Mouse (Mus musculus): ENCODE results near the gene Cst13. TPM values are rescaled to one million over a fixed set of nuclear protein-coding genes. Genes with fewer than 3 reads are reported as not detected.
A peak's percentile ranks its signal among the peaks of the same experiment; 100 is the strongest.

The Cst13 gene
- polyA plus RNA-seq, 1 experiment from 2014 or later, result not detected

DNA sequence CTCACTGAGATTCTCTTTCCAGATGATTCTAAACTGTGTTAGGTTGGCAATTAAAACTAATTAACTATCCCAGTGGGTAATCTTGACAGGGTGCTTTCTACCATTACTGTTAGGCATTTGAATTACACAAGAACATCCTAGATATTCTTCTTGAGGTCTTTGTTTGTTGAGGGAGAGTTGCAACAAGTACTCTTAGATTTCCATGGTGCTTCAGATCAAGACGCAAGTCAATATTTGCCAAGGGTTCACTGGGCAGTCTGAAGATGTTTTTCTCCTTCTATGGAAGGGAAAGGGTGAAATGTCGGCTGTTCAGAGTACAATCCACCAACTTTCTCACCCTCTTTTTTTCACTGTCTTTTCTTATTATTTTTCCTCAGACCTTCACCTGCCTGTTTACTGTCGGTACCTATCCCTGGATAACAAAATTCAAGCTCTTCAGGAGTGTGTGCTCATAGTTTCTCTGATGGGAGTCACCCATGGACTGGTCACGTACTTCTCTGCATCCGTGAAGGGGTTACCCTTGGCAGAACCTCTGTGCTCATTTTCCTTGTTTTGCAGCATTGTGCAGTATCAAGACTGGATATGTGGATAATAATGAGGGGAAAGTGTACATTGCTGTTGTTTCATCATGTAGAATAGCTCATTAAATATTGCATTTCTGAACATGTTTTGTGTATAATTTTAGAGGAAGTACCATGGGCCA lies 18.3 kb downstream of the Cst13 start:
- Histone ChIP-seq H3K27me3 (replicated peaks; ENCODE audit: control insufficient read depth, insufficient read depth, low read length) (no peaks in the 10 kb centered on the region), H3K4me2 (ENCODE audit: low read depth, low read length) (no peak overlapping the region), H3K36me3 (ENCODE audit: control insufficient read depth, insufficient read depth, low read length) (no peaks in the 10 kb centered on the region), H3K27ac (replicated peaks; ENCODE audit: low read depth, low read length) (no peak overlapping the region), H3K9me3 (ENCODE audit: control insufficient read depth, low read length) (no peaks in the 10 kb centered on the region), H3K9ac (ENCODE audit: low read depth, low read length) (no peak overlapping the region), H3K4me3 (ENCODE audit: low read depth, low read length) (no peak overlapping the region), H3K4me1 (ENCODE audit: control insufficient read depth, insufficient read depth, low read length) (no peaks in the 10 kb centered on the region)
- WGBS, result 86% methylated on average over 5 of the region's 5 CpGs
- DNase-seq (ENCODE audit: low spot score) (no peak), ATAC-seq (ENCODE audit: low read depth) (no peak)

GRCm38 (mm10) chr2:148839224-148839623 lies 19.3 kb downstream of the Cst13 start:
- H3K36me3 ChIP-seq (ENCODE audit: control insufficient read depth, insufficient read depth, low read length), result no peaks in the 10 kb centered on the region
- 85% methylated on average over 2 of the region's 2 CpGs for WGBS
- no peak overlapping the region for H3K4me3 ChIP-seq (ENCODE audit: low read depth, low read length)
- no peaks in the 10 kb centered on the region for H3K4me1 ChIP-seq (ENCODE audit: control insufficient read depth, insufficient read depth, low read length)
- H3K27me3 ChIP-seq (replicated peaks; ENCODE audit: control insufficient read depth, insufficient read depth, low read length), result no peaks in the 10 kb centered on the region
- no peak overlapping the region for H3K9ac ChIP-seq (ENCODE audit: low read depth, low read length)
- H3K4me2 ChIP-seq (ENCODE audit: low read depth, low read length), result no peak overlapping the region
- ATAC-seq (ENCODE audit: low read depth) (no peak), DNase-seq (ENCODE audit: low spot score) (no peak)
- no peaks in the 10 kb centered on the region for H3K9me3 ChIP-seq (ENCODE audit: control insufficient read depth, low read length)
- no peak overlapping the region for H3K27ac ChIP-seq (replicated peaks; ENCODE audit: low read depth, low read length)

DNA sequence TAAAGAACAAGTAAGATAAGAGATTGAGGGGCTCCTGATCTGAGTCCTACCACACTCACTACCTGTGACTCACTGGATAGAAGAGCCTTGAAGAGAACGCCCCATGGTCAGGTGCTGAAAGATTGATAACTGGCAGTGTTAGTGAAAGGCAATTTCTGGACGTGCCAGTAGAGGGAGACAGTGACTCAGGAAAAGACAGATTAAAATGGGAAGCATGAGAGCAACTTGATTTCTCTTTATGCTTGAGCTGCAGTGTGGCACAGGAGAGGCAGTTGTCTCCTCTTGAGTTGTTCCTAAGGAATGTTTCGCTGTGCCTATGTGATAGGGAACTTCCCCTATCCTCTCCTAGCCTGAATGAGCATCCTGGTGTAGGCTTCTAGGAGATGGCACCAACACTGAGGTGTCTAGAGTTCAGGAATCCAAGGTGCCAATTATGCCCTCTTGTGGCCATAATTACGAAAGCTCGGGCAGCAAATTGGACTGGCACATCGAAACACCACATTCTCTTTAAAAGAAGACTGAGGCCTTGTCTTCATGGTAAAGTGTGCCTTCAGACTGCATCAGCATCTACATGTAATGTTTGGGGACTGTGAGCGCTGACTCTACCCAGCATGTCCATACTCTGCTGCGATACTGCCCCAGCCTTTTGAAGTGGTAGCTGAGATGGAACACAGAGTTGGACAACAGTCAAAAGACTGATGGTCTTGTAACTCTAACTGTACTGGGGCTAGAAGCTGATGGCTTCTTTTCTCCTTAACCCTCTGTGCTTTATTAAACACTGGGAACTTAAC lies 31.4 kb downstream of the Cst13 start:
- H3K4me3 ChIP-seq (ENCODE audit: low read depth, low read length), result no peak overlapping the region
- H3K9me3 ChIP-seq (ENCODE audit: control insufficient read depth, low read length), result no peaks in the 10 kb centered on the region
- ATAC-seq (ENCODE audit: low read depth) (peak; percentile 26; the same call in 1 of the 2 replicates), DNase-seq (ENCODE audit: low spot score) (peak; percentile 57)
- H3K36me3 ChIP-seq (ENCODE audit: control insufficient read depth, insufficient read depth, low read length), result no peaks in the 10 kb centered on the region
- H3K9ac ChIP-seq (ENCODE audit: low read depth, low read length), result no peak overlapping the region
- H3K4me1 ChIP-seq (ENCODE audit: control insufficient read depth, insufficient read depth, low read length), result no peaks in the 10 kb centered on the region
- no peak overlapping the region for H3K27ac ChIP-seq (replicated peaks; ENCODE audit: low read depth, low read length)
- no peaks in the 10 kb centered on the region for H3K27me3 ChIP-seq (replicated peaks; ENCODE audit: control insufficient read depth, insufficient read depth, low read length)
- WGBS, result 43% methylated on average over 8 of the region's 8 CpGs
- H3K4me2 ChIP-seq (ENCODE audit: low read depth, low read length), result no peak overlapping the region

GRCm38 (mm10) chr2:148856630-148857400 lies 36.9 kb downstream of the Cst13 start:
- no peak overlapping the region for H3K27ac ChIP-seq (replicated peaks; ENCODE audit: low read depth, low read length)
- no peak overlapping the region for H3K9ac ChIP-seq (ENCODE audit: low read depth, low read length)
- H3K4me3 ChIP-seq (ENCODE audit: low read depth, low read length), result no peak overlapping the region
- no peaks in the 10 kb centered on the region for H3K9me3 ChIP-seq (ENCODE audit: control insufficient read depth, low read length)
- 71% methylated on average over 8 of the region's 8 CpGs for WGBS
- H3K4me2 ChIP-seq (ENCODE audit: low read depth, low read length), result no peak overlapping the region
- ATAC-seq (ENCODE audit: low read depth) (no peak), DNase-seq (ENCODE audit: low spot score) (no peak)
- no peaks in the 10 kb centered on the region for H3K36me3 ChIP-seq (ENCODE audit: control insufficient read depth, insufficient read depth, low read length)
- no peaks in the 10 kb centered on the region for H3K4me1 ChIP-seq (ENCODE audit: control insufficient read depth, insufficient read depth, low read length)
- H3K27me3 ChIP-seq (replicated peaks; ENCODE audit: control insufficient read depth, insufficient read depth, low read length), result no peaks in the 10 kb centered on the region

DNA sequence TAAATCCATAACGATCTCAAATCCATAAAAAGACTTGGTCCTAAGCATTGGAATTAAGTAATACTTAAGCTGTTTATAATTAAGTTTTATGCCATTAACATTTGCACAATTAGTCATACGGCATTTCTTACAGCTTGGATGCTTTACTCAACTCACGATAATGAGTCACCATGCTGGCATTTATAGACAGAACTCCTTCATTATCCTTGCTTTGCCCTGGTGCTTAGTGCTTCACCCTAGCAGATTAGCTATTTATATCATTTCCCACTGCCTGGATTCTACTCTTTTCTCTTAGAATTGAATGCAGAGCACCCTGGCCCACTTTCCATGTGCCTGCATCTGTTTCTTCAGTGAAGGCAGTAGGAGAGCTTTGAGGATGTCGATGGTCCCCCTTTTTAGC lies 37.6 kb downstream of the Cst13 start:
- no peak overlapping the region for H3K9ac ChIP-seq (ENCODE audit: low read depth, low read length)
- 75% methylated on average over 4 of the region's 4 CpGs for WGBS
- no peaks in the 10 kb centered on the region for H3K9me3 ChIP-seq (ENCODE audit: control insufficient read depth, low read length)
- no peaks in the 10 kb centered on the region for H3K36me3 ChIP-seq (ENCODE audit: control insufficient read depth, insufficient read depth, low read length)
- no peak overlapping the region for H3K4me3 ChIP-seq (ENCODE audit: low read depth, low read length)
- H3K27ac ChIP-seq (replicated peaks; ENCODE audit: low read depth, low read length), result no peak overlapping the region
- ATAC-seq (ENCODE audit: low read depth), result no peak
- no peak for DNase-seq (ENCODE audit: low spot score)
- H3K4me1 ChIP-seq (ENCODE audit: control insufficient read depth, insufficient read depth, low read length), result no peaks in the 10 kb centered on the region
- no peak overlapping the region for H3K4me2 ChIP-seq (ENCODE audit: low read depth, low read length)
- no peaks in the 10 kb centered on the region for H3K27me3 ChIP-seq (replicated peaks; ENCODE audit: control insufficient read depth, insufficient read depth, low read length)

DNA sequence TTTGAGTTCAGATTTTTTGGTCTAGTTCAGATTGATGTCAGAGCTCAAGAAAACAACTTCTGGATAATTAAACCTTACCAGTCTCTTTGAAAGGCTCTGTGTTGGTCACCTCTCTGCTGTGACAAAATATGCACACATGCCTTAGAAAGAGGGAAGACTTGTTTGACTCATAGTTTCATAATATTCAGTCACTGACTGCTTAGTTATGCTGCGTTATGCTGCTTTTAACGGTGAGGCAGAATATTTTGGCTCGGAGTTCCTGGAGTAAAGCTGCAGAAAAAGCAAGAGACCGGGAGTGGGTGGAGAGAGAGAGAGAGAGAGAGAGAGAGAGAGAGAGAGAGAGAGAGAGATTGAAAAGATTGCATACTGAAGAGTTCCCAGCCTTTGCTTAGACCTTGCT lies 41.1 kb downstream of the Cst13 start:
- Histone ChIP-seq H3K4me3 (ENCODE audit: low read depth, low read length) (no peak overlapping the region), H3K36me3 (ENCODE audit: control insufficient read depth, insufficient read depth, low read length) (no peaks in the 10 kb centered on the region), H3K4me1 (ENCODE audit: control insufficient read depth, insufficient read depth, low read length) (no peaks in the 10 kb centered on the region), H3K27me3 (replicated peaks; ENCODE audit: control insufficient read depth, insufficient read depth, low read length) (no peaks in the 10 kb centered on the region), H3K27ac (replicated peaks; ENCODE audit: low read depth, low read length) (no peak overlapping the region), H3K9me3 (ENCODE audit: control insufficient read depth, low read length) (no peaks in the 10 kb centered on the region), H3K4me2 (ENCODE audit: low read depth, low read length) (no peak overlapping the region), H3K9ac (ENCODE audit: low read depth, low read length) (no peak overlapping the region)
- no peak for DNase-seq (ENCODE audit: low spot score)
- WGBS, result 79% methylated on average over 4 of the region's 4 CpGs
- no peak for ATAC-seq (ENCODE audit: low read depth)

- no peak overlapping the region for H3K4me2 ChIP-seq (ENCODE audit: low read depth, low read length)
- no peaks in the 10 kb centered on the region for H3K27me3 ChIP-seq (replicated peaks; ENCODE audit: control insufficient read depth, insufficient read depth, low read length)
- H3K4me1 ChIP-seq (ENCODE audit: control insufficient read depth, insufficient read depth, low read length), result no peaks in the 10 kb centered on the region
- no peak overlapping the region for H3K27ac ChIP-seq (replicated peaks; ENCODE audit: low read depth, low read length)
- ATAC-seq (ENCODE audit: low read depth) (no peak), DNase-seq (ENCODE audit: low spot score) (no peak)
- no peaks in the 10 kb centered on the region for H3K36me3 ChIP-seq (ENCODE audit: control insufficient read depth, insufficient read depth, low read length)
- H3K9ac ChIP-seq (ENCODE audit: low read depth, low read length), result no peak overlapping the region
- no peaks in the 10 kb centered on the region for H3K9me3 ChIP-seq (ENCODE audit: control insufficient read depth, low read length)
- no peak overlapping the region for H3K4me3 ChIP-seq (ENCODE audit: low read depth, low read length)
Observed at GRCm38 (mm10) chr2:148861693-148862092, 41.8 kb downstream of the Cst13 start.

DNA sequence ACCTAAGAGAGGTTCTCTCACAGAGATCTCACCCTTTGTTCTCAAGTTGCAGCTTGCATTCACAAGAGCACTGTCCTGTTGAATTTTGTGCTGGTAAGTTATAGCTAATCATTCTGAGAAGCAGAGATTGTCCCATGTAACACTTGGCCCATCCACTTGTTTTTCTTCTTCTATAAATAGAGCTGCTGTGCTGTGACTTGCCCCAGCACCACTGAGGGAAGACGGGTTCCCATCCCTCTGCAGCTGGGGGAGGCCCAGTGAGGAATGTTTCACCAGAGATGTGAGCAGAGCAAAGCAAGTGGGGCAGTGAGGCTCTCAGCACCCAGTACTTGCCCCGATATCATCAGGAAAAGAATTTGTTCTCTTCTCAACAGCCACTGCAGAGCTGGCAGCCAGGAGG lies 45.1 kb downstream of the Cst13 start, which contains the start of gene 9230104L09Rik:
Gene 9230104L09Rik, minus strand, starts transcription at position 73 of the 400 bp plus-strand sequence.
- H3K4me1 ChIP-seq (ENCODE audit: control insufficient read depth, insufficient read depth, low read length), result no peaks in the 10 kb centered on the region
- no peak within 1 kb of the TSS for H3K9ac ChIP-seq (ENCODE audit: low read depth, low read length)
- H3K9me3 ChIP-seq (ENCODE audit: control insufficient read depth, low read length), result no peaks in the 10 kb centered on the region
- no peak within 1 kb of the TSS for H3K4me3 ChIP-seq (ENCODE audit: low read depth, low read length)
- ATAC-seq (ENCODE audit: low read depth), result no peak
- WGBS, result 36% methylated on average over 2 of the region's 2 CpGs
- no peaks in the 10 kb centered on the region for H3K36me3 ChIP-seq (ENCODE audit: control insufficient read depth, insufficient read depth, low read length)
- no peak for DNase-seq (ENCODE audit: low spot score)
- H3K4me2 ChIP-seq (ENCODE audit: low read depth, low read length), result no peak within 1 kb of the TSS
- H3K27ac ChIP-seq (replicated peaks; ENCODE audit: low read depth, low read length), result no peak within 1 kb of the TSS
- H3K27me3 ChIP-seq (replicated peaks; ENCODE audit: control insufficient read depth, insufficient read depth, low read length), result no peaks in the 10 kb centered on the region
